Mouse (Mus musculus) myocyte (in vitro differentiated cells): Measurements from ENCODE around the gene Tnnt3. TPM values are rescaled to one million over a fixed set of nuclear protein-coding genes. Genes with fewer than 3 reads are reported as not detected.

Experiments
- H3K27me3 ChIP-seq: one replicate; pipeline ENCODE4 v1.6.1; 2011; ENCODE audit not compliant: control insufficient read depth, insufficient read depth, insufficient read length
- H3K36me3 ChIP-seq: one replicate; pipeline ENCODE4 v1.6.1; 2011; ENCODE audit not compliant: control insufficient read depth, insufficient read depth
- H3K4me2 ChIP-seq: one replicate; pipeline ENCODE4 v1.6.1; 2011; ENCODE audit warnings: low read depth, control low read depth
- H3K4me3 ChIP-seq: one replicate; pipeline ENCODE4 v1.5.1; 2011; ENCODE audit warnings: mild to moderate bottlenecking, control low read depth, moderate library complexity
- H3K79me2 ChIP-seq: one replicate; pipeline ENCODE4 v1.6.1; 2011; ENCODE audit not compliant: control insufficient read depth, insufficient read depth
- H3ac ChIP-seq: one replicate; pipeline ENCODE4 v1.6.1; 2011; ENCODE audit not compliant: control insufficient read depth, insufficient read length
- CEBPB ChIP-seq: IDR thresholded peaks from 2 replicates; pipeline ENCODE4 v1.6.1; 2011; ENCODE audit warnings: mild to moderate bottlenecking, moderate library complexity; ENCODE audit not compliant: poor library complexity, insufficient read depth, severe bottlenecking
- E2F4 ChIP-seq: IDR thresholded peaks from one replicate; pipeline ENCODE4 v1.6.1; 2011; ENCODE audit warnings: mild to moderate bottlenecking, control low read depth, moderate library complexity; ENCODE audit not compliant: insufficient read depth
- MAX ChIP-seq: IDR thresholded peaks from one replicate; pipeline ENCODE4 v1.6.1; 2011; ENCODE audit warnings: low read depth, mild to moderate bottlenecking, control low read depth
- MYOD1 ChIP-seq, 3 experiments: IDR thresholded peaks; one replicate each; pipeline ENCODE4 v1.6.1; 2011; ENCODE audit warnings: control low read depth in 2 of 3, low read depth in 2 of 3, mild to moderate bottlenecking in 2 of 3, moderate library complexity in 1 of 3; ENCODE audit not compliant: insufficient read length in 2 of 3, control insufficient read depth in 1 of 3
- MYOG ChIP-seq, 3 experiments: IDR thresholded peaks; one replicate each; pipeline ENCODE4 v1.6.1; 2011; ENCODE audit warnings: control low read depth in 2 of 3, low read depth in 2 of 3, mild to moderate bottlenecking in 2 of 3; ENCODE audit not compliant: insufficient read length in 2 of 3, control insufficient read depth in 1 of 3, insufficient read depth in 1 of 3
- POLR2A ChIP-seq: IDR thresholded peaks from one replicate; pipeline ENCODE4 v1.6.1; 2011; ENCODE audit warnings: low read depth, mild to moderate bottlenecking, control low read depth, moderate library complexity; ENCODE audit not compliant: insufficient read length
- REST ChIP-seq: IDR thresholded peaks from one replicate; pipeline ENCODE4 v1.6.1; 2011; ENCODE audit warnings: mild to moderate bottlenecking, control low read depth, moderate library complexity; ENCODE audit not compliant: insufficient read depth, insufficient read length
- SRF ChIP-seq: IDR thresholded peaks from one replicate; pipeline ENCODE4 v1.6.1; 2011; ENCODE audit warnings: low read depth; ENCODE audit not compliant: control insufficient read depth, insufficient read length
- TCF12 ChIP-seq: IDR thresholded peaks from one replicate; pipeline ENCODE4 v1.6.1; 2011; ENCODE audit warnings: mild to moderate bottlenecking, control low read depth; ENCODE audit not compliant: poor library complexity, insufficient read depth, severe bottlenecking
- TCF3 ChIP-seq: IDR thresholded peaks from one replicate; pipeline ENCODE4 v1.6.1; 2011; ENCODE audit warnings: low read depth, control low read depth; ENCODE audit not compliant: insufficient read length
- USF1 ChIP-seq: IDR thresholded peaks from one replicate; pipeline ENCODE4 v1.6.1; 2011; ENCODE audit warnings: low read depth, mild to moderate bottlenecking, control low read depth, moderate library complexity
- polyA plus RNA-seq: library from polyadenylated mRNA; unstranded; fragments of >200 nt; fragmentation: generic; extraction: Trizol; gene quantifications from one replicate; pipeline ENCODE4 v1.2.1, GENCODE M21; 2012; ENCODE audit warnings: missing spikeins

The Tnnt3 gene
- polyA plus RNA-seq, 1 experiment = 2,107 TPM

DNA sequence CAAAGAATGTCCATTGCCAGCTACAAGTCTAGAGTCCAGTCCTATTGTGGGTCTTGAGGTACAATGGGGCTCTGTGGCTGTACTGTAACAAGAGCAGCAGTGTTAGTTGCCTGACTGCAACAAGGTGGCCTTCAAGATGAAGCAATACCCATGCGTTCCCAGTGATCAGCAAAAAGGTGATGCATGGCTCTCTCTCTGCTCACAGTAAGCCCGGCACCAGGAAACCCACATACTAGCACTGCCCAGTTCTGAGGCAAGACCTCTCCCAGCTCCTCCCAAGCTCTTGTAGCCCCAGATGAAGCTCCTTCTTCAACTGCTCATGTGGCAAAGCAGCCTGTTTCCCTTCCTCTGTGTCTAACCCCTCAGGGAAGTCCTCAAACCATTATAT, 57.4 kb downstream of the Tnnt3 start:
- no peak overlapping the region for H3K4me3 ChIP-seq
- no peaks in the 10 kb centered on the region for H3K79me2 ChIP-seq
- H3K36me3 ChIP-seq = no peaks in the 10 kb centered on the region
- TF ChIP-seq USF1 (no peak), MYOG (IDR thresholded peaks at IDR 0.05; ENCODE audit: control insufficient read depth in 1 of 3, insufficient read depth in 1 of 3, insufficient read length in 2 of 3, low read depth in 2 of 3) (no peak), E2F4 (no peak), CEBPB (no peak), POLR2A (no peak), MYOD1 (IDR thresholded peaks at IDR 0.05; ENCODE audit: control insufficient read depth in 1 of 3, insufficient read length in 2 of 3, low read depth in 2 of 3) (no peak)
- no peak overlapping the region for H3ac ChIP-seq
- H3K27me3 ChIP-seq = no peaks in the 10 kb centered on the region
- peak overlapping the region; percentile 60 for H3K4me2 ChIP-seq

GRCm38 (mm10) chr7:142557696-142558095, 59.1 kb downstream of the Tnnt3 start:
- H3K4me3 ChIP-seq = peak overlapping the region; percentile 14
- no peaks in the 10 kb centered on the region for H3K79me2 ChIP-seq
- H3K4me2 ChIP-seq = peak overlapping the region; percentile 60
- H3ac ChIP-seq = no peak overlapping the region
- TF ChIP-seq E2F4 = no peak
- TF ChIP-seq MYOD1 (IDR thresholded peaks at IDR 0.05; ENCODE audit: control insufficient read depth in 1 of 3, insufficient read length in 2 of 3, low read depth in 2 of 3) = no peak
- no peak for TF ChIP-seq MAX
- no peak for TF ChIP-seq POLR2A
- no peaks in the 10 kb centered on the region for H3K36me3 ChIP-seq
- no peaks in the 10 kb centered on the region for H3K27me3 ChIP-seq

- Histone ChIP-seq H3K27me3 (no peaks in the 10 kb centered on the region), H3K36me3 (no peaks in the 10 kb centered on the region), H3ac (no peak overlapping the region), H3K4me3 (peak overlapping the region; percentile 14), H3K79me2 (no peaks in the 10 kb centered on the region), H3K4me2 (peak overlapping the region; percentile 60)
- TF ChIP-seq TCF3 = no peak
- TF ChIP-seq MYOD1 (IDR thresholded peaks at IDR 0.05; ENCODE audit: control insufficient read depth in 1 of 3, insufficient read length in 2 of 3, low read depth in 2 of 3) = peak in 1 of 3 experiments; percentile 51
- no peak for TF ChIP-seq MAX
- peak in 1 of 3 experiments; percentile 79 for TF ChIP-seq MYOG (IDR thresholded peaks at IDR 0.05; ENCODE audit: control insufficient read depth in 1 of 3, insufficient read depth in 1 of 3, insufficient read length in 2 of 3, low read depth in 2 of 3)
- no peak for TF ChIP-seq TCF12
Observed at GRCm38 (mm10) chr7:142558511-142559146, 60.0 kb downstream of the Tnnt3 start.

- no peaks in the 10 kb centered on the region for H3K27me3 ChIP-seq
- H3K79me2 ChIP-seq = no peaks in the 10 kb centered on the region
- H3ac ChIP-seq = no peak overlapping the region
- H3K4me3 ChIP-seq = no peak overlapping the region
- no peak overlapping the region for H3K4me2 ChIP-seq
- H3K36me3 ChIP-seq = no peaks in the 10 kb centered on the region
- TF ChIP-seq TCF3 = no peak
- TF ChIP-seq MAX = no peak
- no peak for TF ChIP-seq SRF
- no peak for TF ChIP-seq USF1
- TF ChIP-seq CEBPB = no peak
- peak in 1 of 3 experiments; percentile 16 for TF ChIP-seq MYOD1 (IDR thresholded peaks at IDR 0.05; ENCODE audit: control insufficient read depth in 1 of 3, insufficient read length in 2 of 3, low read depth in 2 of 3)
- no peak for TF ChIP-seq E2F4
- peak in 1 of 3 experiments; percentile 33 for TF ChIP-seq MYOG (IDR thresholded peaks at IDR 0.05; ENCODE audit: control insufficient read depth in 1 of 3, insufficient read depth in 1 of 3, insufficient read length in 2 of 3, low read depth in 2 of 3)
Observed at GRCm38 (mm10) chr7:142559651-142560175, 61.1 kb downstream of the Tnnt3 start.

DNA sequence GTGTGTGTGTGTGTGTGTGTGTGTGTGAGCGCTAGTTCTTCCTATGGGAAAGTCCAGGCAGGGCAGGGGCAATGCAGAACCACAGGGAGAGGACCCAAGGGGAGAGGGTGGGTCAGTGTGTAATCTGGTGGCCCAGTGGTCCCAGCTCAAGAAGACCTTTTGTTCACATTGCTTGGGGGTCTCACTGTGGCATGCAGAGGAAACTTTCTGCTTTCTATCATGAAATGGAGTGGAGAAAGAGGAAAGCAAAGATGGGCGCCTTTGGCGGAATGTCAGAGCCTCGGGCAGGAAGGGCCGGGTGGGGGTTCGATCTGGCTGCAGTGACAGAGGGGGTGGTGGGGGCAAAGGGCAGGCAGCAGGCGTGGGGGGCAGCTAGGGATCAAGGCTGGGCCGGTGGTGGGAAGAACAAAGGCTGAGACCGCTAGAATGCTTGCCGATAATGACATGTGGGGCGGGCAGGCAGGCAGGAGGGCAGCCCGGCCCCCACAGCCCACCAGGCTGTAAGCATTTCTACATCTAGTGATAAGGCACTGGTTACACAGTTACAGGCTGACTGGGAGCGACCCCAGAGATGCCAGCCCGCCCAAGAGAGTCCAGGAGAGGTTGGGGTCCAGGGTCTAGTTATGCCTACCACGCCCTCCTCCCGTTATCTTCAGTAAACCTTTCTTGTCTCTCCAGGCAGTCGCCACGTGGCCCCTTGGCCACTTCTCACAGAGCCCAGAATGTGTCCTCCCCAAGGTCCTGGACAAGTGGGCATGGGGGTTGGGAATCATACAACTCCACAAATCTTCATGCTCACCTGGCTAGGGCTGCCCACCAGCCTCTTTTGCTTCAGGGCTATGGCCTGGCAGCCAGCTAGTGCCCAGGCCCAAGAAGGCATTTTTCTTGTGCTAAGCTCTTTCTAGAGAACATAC, 62.6 kb downstream of the Tnnt3 start:
- Histone ChIP-seq H3K36me3 (no peaks in the 10 kb centered on the region), H3K4me2 (no peak overlapping the region), H3ac (no peak overlapping the region), H3K79me2 (no peaks in the 10 kb centered on the region), H3K4me3 (no peak overlapping the region), H3K27me3 (no peaks in the 10 kb centered on the region)
- no peak for TF ChIP-seq CEBPB
- no peak for TF ChIP-seq REST
- TF ChIP-seq MAX = no peak
- TF ChIP-seq E2F4 = no peak
- no peak for TF ChIP-seq TCF12
- TF ChIP-seq MYOD1 (IDR thresholded peaks at IDR 0.05; ENCODE audit: control insufficient read depth in 1 of 3, insufficient read length in 2 of 3, low read depth in 2 of 3) = no peak
- TF ChIP-seq SRF = no peak
